Mouse (Mus musculus) ES-Bruce4 (cell line): Measurements from ENCODE around the gene Cs.

Experiments used
- CTCF ChIP-seq: IDR thresholded peaks from one replicate; pipeline ENCODE4 v1.8.1; 2011; ENCODE audit warnings: low read depth, low read length
- EP300 ChIP-seq: IDR thresholded peaks from 2 replicates; pipeline ENCODE4 v1.6.1; 2011; ENCODE audit warnings: low read depth, low read length; ENCODE audit not compliant: insufficient read depth
- POLR2A ChIP-seq: IDR thresholded peaks from one replicate; pipeline ENCODE4 v1.8.1; 2011; ENCODE audit warnings: low read length; ENCODE audit not compliant: insufficient read depth

DNA sequence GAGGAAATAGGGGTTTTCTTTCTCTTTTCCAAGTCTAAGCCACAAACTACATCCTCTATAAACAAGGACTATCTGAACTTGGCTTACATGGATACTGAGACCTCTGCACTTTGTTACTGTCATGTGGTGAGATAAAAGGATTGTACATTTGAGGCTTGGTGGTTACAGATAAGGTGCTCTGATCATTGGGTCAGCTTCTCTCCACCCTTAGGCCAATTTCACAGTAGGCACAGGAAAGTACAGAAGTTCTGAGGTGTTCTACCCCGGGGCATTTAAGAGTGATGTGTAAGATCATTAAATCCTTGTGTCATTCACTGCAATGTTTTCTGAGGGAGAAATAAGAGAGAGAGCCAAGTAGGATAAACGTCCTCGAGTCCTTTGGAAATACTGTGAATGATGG lies 937 bp upstream of the Cs start:
- TF ChIP-seq POLR2A (no peak), CTCF (no peak), EP300 (no peak)
